9 mouse cellular contexts compared by ENCODE assay signal in genomic region chr16:24347582-24348411, GRCm38 (mm10). TPM values are rescaled to one million over a fixed set of nuclear protein-coding genes. Genes with fewer than 3 reads are reported as not detected.
DNase-seq lines count a peak whose midpoint lies in the region; ATAC-seq and TF ChIP-seq lines count a peak whose summit lies in the region.
"Had no signal": no experiment of that assay in that cellular context is flagged by ENCODE, and none has a peak within 500 bp of the region (broad histone marks: within the 10 kb centered on the region; RNA-seq: fewer than 3 reads in every experiment).

No protein-coding gene starts in this region.

- peak; percentile 52 for DNase-seq in hindbrain, postnatal 0 days (ENCODE audit: low spot score)
- no peak for DNase-seq in hindbrain, embryonic 11.5 days (ENCODE audit: low spot score)
- peak; percentile 44 for DNase-seq in embryo, embryonic 10.5 days (ENCODE audit: low spot score)
- DNase-seq in heart, adult 9 months (ENCODE audit: low spot score in 2 of 2), result peak; percentile 71 to 73
- peak; percentile 78 for DNase-seq in layer of hippocampus, adult 9-11 months
- DNase-seq in neural tube, embryonic 10.5 days (ENCODE audit: extremely low spot score, low spot score), result peak; percentile 18
- no peak for DNase-seq in testis, postnatal 14 days (ENCODE audit: low spot score)

- 40% methylated on average over 21 of the region's 21 CpGs for WGBS in hindbrain, postnatal 0 days
- WGBS in hindbrain, embryonic 11.5 days, result 76% methylated on average over 21 of the region's 21 CpGs

- no peaks in the 10 kb centered on the region for H3K9me3 ChIP-seq in hindbrain, postnatal 0 days (ENCODE audit: low read length)
- H3K9me3 ChIP-seq in hindbrain, embryonic 11.5 days (ENCODE audit: control insufficient read depth, low read length), result no peaks in the 10 kb centered on the region

- H3K4me1 ChIP-seq in hindbrain, postnatal 0 days (ENCODE audit: insufficient read depth, low read length), result no peaks in the 10 kb centered on the region
- no peaks in the 10 kb centered on the region for H3K4me1 ChIP-seq in hindbrain, embryonic 11.5 days (replicated peaks; ENCODE audit: control insufficient read depth, insufficient read depth, low read length)

- no peak overlapping the region for H3K4me3 ChIP-seq in hindbrain, postnatal 0 days (ENCODE audit: low read length)
- H3K4me3 ChIP-seq in hindbrain, embryonic 11.5 days (ENCODE audit: low read depth, low read length), result no peak overlapping the region

- ATAC-seq in hindbrain, postnatal 0 days, result 0 out of 2 replicates have a peak, but pooled peaks have one; percentile 32
- ATAC-seq in hindbrain, embryonic 11.5 days (ENCODE audit: low FRiP score), result no peak
- no peak for ATAC-seq in inflammation-experienced regulatory T-cells, adult 6 months
- ATAC-seq: Patski had no signal

- H3K9ac ChIP-seq in hindbrain, postnatal 0 days (replicated peaks; ENCODE audit: low read length), result no peak overlapping the region
- no peak overlapping the region for H3K9ac ChIP-seq in hindbrain, embryonic 11.5 days (ENCODE audit: low read depth, low read length)

- no peaks in the 10 kb centered on the region for H3K27me3 ChIP-seq in hindbrain, postnatal 0 days (ENCODE audit: insufficient read depth, low read length)
- H3K27me3 ChIP-seq in hindbrain, embryonic 11.5 days (ENCODE audit: control insufficient read depth, insufficient read depth, low read length), result no peaks in the 10 kb centered on the region
- H3K27me3 ChIP-seq: Patski had no signal

- peak overlapping the region; percentile 39; the same call in 1 of the 2 replicates for H3K4me2 ChIP-seq in hindbrain, postnatal 0 days (ENCODE audit: low read depth, low read length)
- no peak overlapping the region for H3K4me2 ChIP-seq in hindbrain, embryonic 11.5 days (replicated peaks; ENCODE audit: low read depth, low read length)

- H3K36me3 ChIP-seq in hindbrain, postnatal 0 days (ENCODE audit: insufficient read depth, low read length), result no peaks in the 10 kb centered on the region
- no peaks in the 10 kb centered on the region for H3K36me3 ChIP-seq in hindbrain, embryonic 11.5 days (ENCODE audit: control insufficient read depth, insufficient read depth, low read length)

- no peak overlapping the region for H3K27ac ChIP-seq in hindbrain, postnatal 0 days
- H3K27ac ChIP-seq in hindbrain, embryonic 11.5 days (ENCODE audit: low read depth, low read length), result no peak overlapping the region

- TF ChIP-seq CTCF in hindbrain, postnatal 0 days (IDR thresholded peaks at IDR 0.05; ENCODE audit: low read depth), result no peak

RNA-seq across cellular contexts. Expression of gene Lpp, which starts 45.5 kb away (rescaled TPM):
- 11.4 and 13.1 TPM in 2 replicates for total RNA-seq in hindbrain, postnatal 0 days (2014; rRNA removed)
- 8.4 and 8.8 TPM in 2 replicates for polyA plus RNA-seq in hindbrain, postnatal 0 days (2015; fragmentation: Nextera tagmentation; extraction: Ambion mirVana)
- 19.6 and 25.1 TPM in 2 replicates for polyA plus RNA-seq in hindbrain, embryonic 11.5 days (2014; fragmentation: Nextera tagmentation; extraction: Ambion mirVana)
- polyA plus RNA-seq in inflammation-experienced regulatory T-cells, adult 6 months (2017; shearing (Covaris generic)), result 10 to 100 TPM; 13.0 to 22.8 (median 20.9) TPM

Comparison
In these comparisons a context has a peak if more than half of its experiments do, and no peak if none do; other contexts are left out.
1. DNase-seq: peak in hindbrain, postnatal 0 days (single experiment), embryo, embryonic 10.5 days (single experiment), heart, adult 9 months (2 of 2), layer of hippocampus, adult 9-11 months (single experiment) and neural tube, embryonic 10.5 days (single experiment); none in hindbrain, embryonic 11.5 days (single experiment) and testis, postnatal 14 days (single experiment).